Mouse (Mus musculus) cerebellum, adult 9-10 months (tissue): ENCODE data around the gene Pde1b.

Source experiments
- DNase-seq: peaks from one replicate; pipeline ENCODE4 v3.0.0; 2022

Pde1b gene

GRCm38 (mm10) chr15:103502435-103503250 is at the start of gene Pde1b:
Gene Pde1b, plus strand, starts transcription at chr15:103503034.
- peak; percentile 49 for DNase-seq

GRCm38 (mm10) chr15:103453551-103454218 is 49.1 kb upstream of the Pde1b start, which contains the start of gene Nckap1l:
Gene Nckap1l, plus strand, starts transcription at chr15:103453794.
- no peak for DNase-seq

GRCm38 (mm10) chr15:103454449-103454848 is 48.4 kb upstream of the Pde1b start:
- no peak for DNase-seq

- no peak for DNase-seq
Observed at GRCm38 (mm10) chr15:103462539-103463261, 40.1 kb upstream of the Pde1b start.

DNA sequence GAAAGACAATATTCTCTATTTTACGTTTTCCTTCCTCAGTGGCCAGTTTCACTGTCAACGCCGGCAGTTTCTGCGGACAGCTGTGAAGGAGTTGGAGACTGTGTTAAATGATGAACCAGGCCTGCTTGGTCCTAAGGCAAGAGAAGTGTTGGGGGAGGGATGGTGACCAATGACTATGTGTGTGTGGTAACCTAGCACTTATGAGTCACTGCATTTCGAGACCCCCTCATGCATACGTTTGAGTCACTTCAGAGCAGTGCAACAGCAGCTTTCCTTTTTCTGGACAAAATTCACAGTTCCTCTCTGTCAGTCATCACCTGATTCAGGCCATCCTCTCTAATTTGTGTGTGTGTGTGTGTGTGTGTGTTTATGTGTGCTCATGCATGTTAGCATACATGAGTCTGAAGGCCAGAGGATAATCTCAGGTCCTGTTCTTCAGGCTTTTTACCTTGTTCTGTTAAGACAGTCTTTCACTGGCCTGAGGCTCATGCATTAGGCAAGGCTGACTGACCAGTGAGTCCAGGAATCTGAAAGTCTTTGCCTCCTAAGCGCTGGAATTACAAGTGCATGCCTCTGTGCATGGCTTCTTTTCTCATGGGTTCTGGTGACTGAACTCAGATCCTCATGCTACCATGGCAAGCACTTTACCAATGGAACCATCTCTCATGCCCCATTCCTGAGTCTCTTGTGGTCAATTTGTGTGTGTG is 31.2 kb upstream of the Pde1b start:
- no peak for DNase-seq

DNA sequence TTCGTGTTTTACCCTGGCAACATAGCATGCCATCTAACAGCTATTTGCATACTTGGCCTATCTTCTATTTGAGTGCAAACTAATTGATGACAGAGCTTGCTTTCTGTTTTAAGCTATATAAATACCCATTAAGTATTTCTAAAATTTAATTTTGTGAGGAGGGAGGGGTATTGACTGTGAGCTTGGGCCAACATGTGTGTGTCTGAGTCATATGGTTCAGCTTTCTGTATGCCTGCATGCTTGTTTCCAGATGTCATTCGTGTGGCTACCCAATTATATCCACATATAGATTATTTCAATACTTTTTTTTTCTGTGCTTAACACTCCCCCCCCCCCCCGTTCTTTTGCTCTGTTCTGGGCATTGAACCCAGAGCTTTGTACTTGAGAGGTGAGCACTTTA is 30.6 kb upstream of the Pde1b start:
- DNase-seq = no peak

- no peak for DNase-seq
Observed at GRCm38 (mm10) chr15:103473182-103473581, 29.7 kb upstream of the Pde1b start.

- DNase-seq = no peak
Observed at GRCm38 (mm10) chr15:103473769-103474168, 29.1 kb upstream of the Pde1b start.

DNA sequence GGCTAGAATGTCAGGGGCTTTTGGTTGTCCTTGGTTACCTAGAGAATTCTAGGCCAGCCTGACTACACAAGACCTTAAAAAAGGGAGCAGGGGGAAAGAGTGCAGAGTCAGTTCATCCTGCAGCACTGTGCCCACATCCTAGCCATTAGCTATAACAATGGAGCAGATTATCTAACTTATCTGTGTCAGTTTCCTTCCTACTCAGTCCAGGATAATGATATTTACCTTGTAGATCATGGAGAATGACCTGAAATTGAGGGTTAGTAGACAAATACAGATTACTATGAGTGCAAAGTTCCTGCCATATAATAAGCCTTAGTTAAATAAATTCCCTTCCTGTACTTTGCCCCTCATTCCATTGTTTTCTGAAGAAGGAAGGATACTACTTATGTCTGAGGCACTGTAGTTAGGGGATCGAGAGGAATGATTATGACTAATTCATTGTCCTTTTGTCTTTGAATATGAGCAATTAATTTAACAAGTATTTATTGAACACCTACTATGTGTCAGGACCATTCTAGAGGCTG is 23.7 kb upstream of the Pde1b start:
- DNase-seq = no peak

DNA sequence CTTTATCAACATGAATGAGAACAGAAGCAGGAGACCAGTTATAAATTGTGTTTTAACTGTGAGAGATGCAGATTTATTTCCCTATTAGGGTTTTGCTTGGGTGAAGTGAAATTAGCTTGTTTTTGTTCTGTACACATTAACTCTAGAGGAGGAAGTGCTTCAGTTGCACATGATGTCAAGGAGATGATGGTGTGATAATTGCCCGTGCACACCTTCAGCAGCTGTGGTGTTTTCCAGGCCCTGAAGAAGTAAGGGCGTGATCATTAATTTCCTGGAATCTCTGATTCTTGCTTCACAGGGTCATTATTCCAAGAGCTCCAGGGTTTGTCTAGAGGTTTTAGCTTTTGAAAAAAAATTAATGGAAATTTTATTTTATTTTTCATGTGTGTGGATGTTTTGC is 22.7 kb upstream of the Pde1b start:
- DNase-seq = no peak

DNA sequence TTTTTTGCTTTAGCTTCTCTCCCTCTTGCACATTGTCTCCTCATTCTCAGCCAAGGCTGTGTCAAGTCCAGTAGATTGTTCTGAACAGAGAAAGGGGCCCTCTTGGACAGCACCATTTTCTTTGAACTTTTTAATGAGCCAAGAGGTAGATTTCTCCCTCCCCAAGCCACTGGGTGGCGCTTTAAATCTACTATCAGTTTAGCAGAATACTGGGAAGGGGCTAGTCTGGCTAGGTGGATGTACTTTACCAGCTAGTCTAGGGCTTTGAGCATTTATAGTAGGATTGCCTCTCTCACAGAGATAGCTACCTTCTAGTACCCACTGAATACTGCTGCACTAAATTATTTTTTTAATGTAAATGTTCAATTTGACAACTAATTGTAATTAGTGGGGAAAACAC is 20.3 kb upstream of the Pde1b start:
- no peak for DNase-seq

- DNase-seq = no peak
Observed at GRCm38 (mm10) chr15:103484490-103484889, 18.3 kb upstream of the Pde1b start.

- DNase-seq = no peak
Observed at GRCm38 (mm10) chr15:103485106-103485505, 17.7 kb upstream of the Pde1b start.

DNA sequence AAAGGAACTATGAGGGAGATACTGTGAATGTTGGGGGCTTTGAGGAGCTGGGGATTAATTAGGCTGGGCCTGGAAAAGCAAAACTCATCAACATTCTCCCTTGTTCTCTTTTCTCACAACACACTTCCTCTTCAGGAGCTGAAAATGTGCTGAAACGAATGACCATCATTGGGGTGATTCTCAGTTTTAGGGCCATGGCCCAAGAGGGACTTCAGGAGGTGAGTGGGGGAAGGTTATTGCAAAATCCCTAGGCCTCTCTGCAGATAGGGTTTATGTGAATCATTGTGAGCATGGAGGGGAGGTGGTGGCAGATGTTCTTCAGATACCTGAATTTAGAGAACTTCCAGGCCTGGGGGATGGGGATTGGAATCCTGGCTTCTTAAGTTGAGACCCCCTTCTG is 16.2 kb upstream of the Pde1b start:
- no peak for DNase-seq

DNA sequence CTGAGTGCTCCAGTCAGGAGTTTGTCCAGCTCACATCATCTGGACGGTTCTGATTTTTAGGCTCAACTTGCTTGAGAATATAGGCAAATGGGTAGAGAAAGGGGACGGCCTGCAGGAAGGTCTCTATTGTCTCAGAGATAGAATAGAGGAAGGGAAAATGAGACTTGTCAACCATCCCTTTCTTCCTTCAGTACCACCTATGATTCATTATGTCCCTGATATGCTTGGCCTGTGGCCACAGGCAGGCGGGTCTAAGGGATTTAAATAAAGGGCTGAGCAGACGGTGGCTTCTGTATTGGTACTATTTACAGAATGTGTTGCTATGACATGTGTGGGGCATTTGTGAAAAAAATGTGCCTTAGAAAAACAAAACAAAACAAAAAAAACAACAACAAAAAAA is 14.5 kb upstream of the Pde1b start:
- no peak for DNase-seq

DNA sequence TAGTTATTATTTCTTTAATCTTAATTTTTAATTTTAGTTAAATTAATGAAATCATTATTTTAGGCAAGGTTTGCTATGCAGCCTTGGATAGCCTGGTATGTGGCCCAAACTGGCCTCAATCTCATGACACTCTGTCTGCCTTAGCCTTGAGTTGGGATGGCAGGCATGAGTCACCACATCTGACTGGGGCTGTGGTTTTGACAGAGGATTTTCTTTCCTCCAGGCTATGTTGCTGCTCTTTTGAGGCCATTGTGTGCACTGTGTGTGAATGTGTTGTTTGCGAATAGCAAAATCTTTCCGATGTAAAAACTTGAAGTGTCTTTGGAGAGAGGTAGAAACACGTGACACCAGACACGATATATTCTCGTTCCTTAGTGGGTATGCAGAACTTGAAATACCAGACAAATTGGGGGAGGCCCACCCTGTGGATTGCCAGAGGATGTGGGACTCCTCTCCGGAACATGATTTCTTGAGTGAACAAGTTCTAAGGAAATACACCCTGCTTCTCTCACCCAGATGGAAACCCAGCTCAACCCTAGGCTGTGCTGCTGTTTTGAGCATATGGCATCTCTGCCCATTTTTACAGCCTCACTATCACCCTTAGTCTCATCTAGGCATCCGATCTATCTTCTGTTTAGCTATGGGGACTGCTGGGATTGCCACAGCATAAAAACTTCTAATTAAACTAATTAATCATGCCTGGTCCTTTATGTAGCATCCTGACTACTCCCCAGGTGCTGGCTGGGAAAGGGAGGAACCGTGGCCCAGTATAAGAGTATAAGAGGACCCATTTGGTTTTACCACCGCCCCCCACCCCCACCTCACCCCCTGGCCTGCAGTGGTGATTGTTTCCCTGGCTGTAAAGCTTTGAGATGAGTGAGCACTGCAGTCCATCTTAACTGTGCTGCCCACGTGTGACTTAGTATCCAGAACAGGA is 6.4 kb upstream of the Pde1b start:
- DNase-seq = no peak

DNA sequence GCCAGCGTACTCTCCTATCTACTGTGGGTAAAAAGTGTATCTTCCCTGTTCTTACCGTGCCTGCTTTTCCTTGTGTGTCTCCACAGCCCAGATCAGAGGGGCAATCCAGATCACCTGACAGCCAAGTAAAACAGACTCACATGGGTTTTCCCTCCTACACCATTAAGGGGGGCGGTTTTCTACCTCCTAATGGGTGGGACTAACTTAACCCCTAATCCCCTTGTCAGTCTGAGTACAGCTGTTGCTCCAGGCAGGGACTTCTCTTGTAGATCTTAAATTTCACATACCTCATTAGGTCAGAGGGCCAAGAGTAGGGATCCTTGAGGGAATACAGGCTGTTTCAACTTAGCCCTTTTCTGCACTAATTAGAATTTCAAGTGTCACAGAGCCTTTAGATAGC is 4.7 kb upstream of the Pde1b start:
- no peak for DNase-seq

- no peak for DNase-seq
Observed at GRCm38 (mm10) chr15:103500723-103501122, 2.1 kb upstream of the Pde1b start.

DNA sequence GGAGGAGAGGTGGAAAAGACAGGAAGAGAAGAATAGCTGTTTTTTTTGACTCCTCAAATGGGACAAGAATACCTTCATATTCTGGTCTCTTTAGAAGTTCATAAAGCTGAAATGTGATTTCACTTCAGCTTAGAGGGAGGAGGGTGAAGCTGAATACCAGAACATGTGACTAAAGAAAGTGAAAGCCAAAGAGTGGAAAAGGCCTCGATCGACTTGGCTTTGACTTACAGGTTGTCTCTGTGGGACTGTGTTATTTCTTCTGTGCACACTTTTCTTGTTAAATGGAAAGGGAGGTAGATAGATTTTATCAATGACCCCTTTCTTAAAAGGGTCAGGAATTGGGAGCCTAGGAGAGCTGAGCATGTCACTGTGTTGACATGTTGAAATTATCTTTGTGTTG is 1.6 kb upstream of the Pde1b start:
- DNase-seq = no peak

DNA sequence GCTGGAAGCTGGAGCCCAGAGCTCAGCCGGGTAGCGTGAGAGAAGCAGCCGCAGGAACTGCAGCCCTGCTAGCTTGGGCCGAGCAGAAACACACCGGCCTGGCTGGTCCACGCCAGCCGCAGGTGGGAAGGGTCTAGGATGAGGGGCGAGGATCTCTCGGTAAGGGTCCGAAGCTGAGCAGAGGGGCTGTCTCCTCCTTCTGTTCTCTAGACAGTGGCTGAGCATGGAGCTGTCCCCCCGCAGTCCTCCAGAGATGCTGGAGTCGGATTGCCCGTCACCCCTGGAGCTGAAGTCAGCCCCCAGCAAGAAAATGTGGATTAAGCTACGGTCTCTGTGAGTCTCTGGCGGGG is 392 bp downstream of the Pde1b start:
- no peak for DNase-seq

- no peak for DNase-seq
Observed at GRCm38 (mm10) chr15:103503660-103504059, 826 bp downstream of the Pde1b start.

DNA sequence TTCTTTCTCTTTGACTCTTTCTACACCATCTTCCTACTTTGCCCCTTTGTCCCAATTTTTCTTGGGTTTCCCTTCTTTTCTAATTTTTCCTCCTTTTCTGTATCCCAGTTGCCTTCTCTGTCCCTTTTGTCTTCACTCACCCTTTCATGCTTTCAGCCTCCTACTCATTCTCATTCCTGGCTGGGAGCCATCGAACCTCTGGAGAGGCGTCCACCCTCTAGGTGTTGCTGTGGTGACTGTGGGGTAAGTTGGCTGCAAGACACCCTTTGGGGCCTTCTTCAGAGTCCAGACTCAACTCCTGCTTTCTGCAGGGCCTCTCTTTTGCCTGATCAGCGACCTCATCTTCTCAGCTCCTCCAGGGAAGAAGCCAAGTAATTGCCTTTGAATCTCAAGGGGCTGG is 6.5 kb downstream of the Pde1b start:
- DNase-seq = no peak
